Mouse (Mus musculus) yolk sac, embryonic 10.5 days (tissue): ENCODE results near the gene Ptov1.

Experiments used
- DNase-seq: peaks from one replicate; pipeline ENCODE4 v3.0.0-alpha.2; 2017; ENCODE audit warnings: low spot score

Ptov1 gene

GRCm38 (mm10) chr7:44814423-44814822, 55.2 kb downstream of the Ptov1 start:
- no peak for DNase-seq

GRCm38 (mm10) chr7:44813985-44814384, 55.6 kb downstream of the Ptov1 start:
- no peak for DNase-seq
